Mouse (Mus musculus): ENCODE data around the gene Tyw5.

DNA sequence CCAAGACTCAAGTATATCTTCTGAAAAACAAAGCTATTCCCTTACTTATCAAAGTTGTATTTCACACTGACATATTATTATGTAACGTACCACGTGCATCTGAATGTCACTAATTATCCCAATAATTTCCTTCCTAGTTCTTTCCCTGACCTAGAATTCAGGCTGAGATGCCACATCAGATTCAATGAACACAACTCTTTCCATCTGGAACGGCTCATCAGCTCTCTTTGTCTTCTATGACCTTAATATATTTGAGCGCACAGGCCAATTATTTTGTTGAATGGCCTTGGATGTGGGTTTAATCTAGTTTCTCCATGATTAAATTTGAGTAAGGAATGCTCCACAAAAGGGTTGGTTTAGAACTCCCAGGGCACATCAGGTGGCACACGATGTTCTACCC lies 4.8 kb downstream of the Tyw5 start:
- TF ChIP-seq CTCF (IDR thresholded peaks at IDR 0.05) (no peak), EP300 (IDR thresholded peaks at IDR 0.05) (no peak)

All from lung, postnatal 0 days (tissue).